Mouse (Mus musculus) cerebellum, adult 2 months (tissue): ENCODE measurements around the gene Arid5b.

Experiments
- CTCF ChIP-seq: fragments of 200-500 bp; IDR thresholded peaks from 2 replicates; pipeline ENCODE4 v1.5.1; 2011; ENCODE audit warnings: low read depth, mild to moderate bottlenecking, control low read depth, low read length, moderate library complexity, borderline replicate concordance; ENCODE audit not compliant: insufficient read depth
- POLR2A ChIP-seq: fragments of 200-500 bp; IDR thresholded peaks from 2 replicates; pipeline ENCODE4 v1.6.1; 2011; ENCODE audit warnings: low read length, control low read depth, borderline replicate concordance; ENCODE audit not compliant: insufficient read depth

DNA sequence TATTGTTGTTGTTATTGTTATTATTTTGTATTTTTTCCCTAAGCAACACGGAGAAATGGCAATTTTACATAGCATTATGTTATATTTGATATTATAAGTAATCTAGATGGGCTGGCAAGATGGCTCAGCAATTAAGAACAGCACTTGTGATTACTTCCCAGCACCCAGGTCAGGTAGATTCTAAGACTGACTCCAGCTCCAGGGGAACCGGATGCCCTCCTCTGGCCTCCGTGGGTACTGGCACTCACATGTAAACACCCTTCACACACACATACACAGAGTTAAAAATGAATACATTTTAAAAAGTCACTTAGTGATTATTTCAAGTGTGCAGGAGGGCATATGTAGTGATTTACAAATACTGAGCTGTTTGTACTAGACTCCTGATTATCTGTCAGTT lies 190.8 kb downstream of the Arid5b start:
- TF ChIP-seq POLR2A (no peak), CTCF (no peak)
